Mouse (Mus musculus) G1E (cell line): ENCODE data around the gene Orc3.

Experiments
- CTCF ChIP-seq: IDR thresholded peaks from 2 replicates; pipeline ENCODE4 v1.5.1; 2012; ENCODE audit warnings: low read depth, low read length, inconsistent platforms, mixed read lengths
- POLR2AphosphoS5 ChIP-seq: IDR thresholded peaks from 2 replicates; pipeline ENCODE4 v1.6.1; 2012; ENCODE audit warnings: low read depth, low read length, inconsistent platforms; ENCODE audit not compliant: insufficient replicate concordance
- TAL1 ChIP-seq: conservative IDR thresholded peaks from 2 replicates; pipeline ENCODE4 v1.6.1; 2012; ENCODE audit warnings: low read depth, low read length, inconsistent platforms, mixed read lengths

DNA sequence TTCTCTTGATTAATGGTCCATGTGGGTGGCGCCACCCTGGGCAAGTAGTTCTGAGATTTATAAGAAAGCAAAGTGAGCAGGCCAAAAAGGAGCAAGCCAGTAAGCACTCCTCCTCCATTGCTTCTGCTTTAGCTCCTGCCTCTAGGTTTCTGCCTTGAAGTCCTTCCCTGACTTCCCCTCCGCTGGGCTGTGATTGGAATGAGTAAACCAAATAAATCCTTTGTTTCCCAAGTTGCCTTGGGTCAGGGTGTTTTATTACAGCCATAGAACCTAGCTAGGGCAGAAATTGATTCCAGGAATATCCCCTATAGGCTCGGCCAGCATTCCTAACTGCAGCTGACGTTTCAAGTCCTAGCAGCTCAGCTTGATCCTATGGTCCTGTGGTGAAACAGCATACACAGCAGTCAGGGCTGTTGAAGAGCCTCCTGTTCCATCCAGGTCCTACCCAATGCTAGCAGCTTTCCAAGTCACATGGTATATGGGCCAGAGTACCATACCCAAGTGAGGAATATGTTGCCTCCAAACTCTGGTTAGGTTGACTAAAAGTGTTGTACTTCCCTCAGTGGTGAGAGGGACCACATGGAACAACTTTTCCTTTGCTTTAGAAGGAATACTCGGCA is 25.1 kb upstream of the Orc3 start:
- TF ChIP-seq CTCF (no peak), POLR2AphosphoS5 (no peak), TAL1 (no peak)
